Mouse (Mus musculus) granulocyte monocyte progenitor cell, adult 5-6 weeks (primary cell): ENCODE measurements around the gene Gfm1. TPM values are rescaled to one million over a fixed set of nuclear protein-coding genes. Genes with fewer than 3 reads are reported as not detected.

Source experiments
- ATAC-seq: replicated peaks from 2 replicates; pipeline ENCODE4 v1.8.0; 2016; ENCODE audit warnings: mild to moderate bottlenecking, moderate TSS enrichment, inconsistent platforms; ENCODE audit not compliant: poor library complexity, severe bottlenecking
- total RNA-seq, 2 experiments: library from RNA; stranded (forward) in 1 of 2; stranded (reverse) in 1 of 2; fragments of 200-712, 200-1000 nt in 1 of 2; fragments of >200 nt in 1 of 2; fragmentation: Nextera tagmentation in 1 of 2; gene quantifications; 2 replicates each; pipeline ENCODE4 v1.2.3; 2014 to 2017

The Gfm1 gene
- 34.3 and 44.6 TPM in 2 replicates for total RNA-seq (2014; fragmentation: Nextera tagmentation)
- 59.4 and 108 TPM in 2 replicates for total RNA-seq (2017)

- peak; percentile 98 for ATAC-seq
Measured at GRCm38 (mm10) chr3:67429999-67430380, at the start of gene Gfm1. Gfm1 (plus strand) TSS chr3:67430096.

GRCm38 (mm10) chr3:67429338-67429998 lies 428 bp upstream of the Gfm1 start:
- peak; percentile 10 for ATAC-seq

DNA sequence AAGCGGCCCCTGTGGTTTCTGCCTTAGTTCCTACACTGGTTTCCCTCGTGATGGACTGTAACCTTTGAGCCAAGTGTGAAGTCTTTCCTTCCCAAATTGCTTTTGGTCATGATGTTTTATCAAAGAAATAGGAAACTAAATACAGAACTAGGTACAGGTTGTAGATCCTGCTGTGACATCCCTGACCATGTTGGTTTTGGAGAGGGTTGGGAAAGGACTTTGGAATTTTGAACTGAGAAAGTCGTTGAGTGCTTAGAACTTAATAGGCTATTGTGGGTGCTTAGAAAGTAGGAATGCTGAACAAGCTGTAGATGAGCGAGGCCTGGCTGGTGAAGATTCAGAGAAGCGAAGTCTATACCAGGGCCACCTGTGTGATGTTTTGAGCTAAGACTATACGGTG lies 4.1 kb downstream of the Gfm1 start:
- no peak for ATAC-seq

DNA sequence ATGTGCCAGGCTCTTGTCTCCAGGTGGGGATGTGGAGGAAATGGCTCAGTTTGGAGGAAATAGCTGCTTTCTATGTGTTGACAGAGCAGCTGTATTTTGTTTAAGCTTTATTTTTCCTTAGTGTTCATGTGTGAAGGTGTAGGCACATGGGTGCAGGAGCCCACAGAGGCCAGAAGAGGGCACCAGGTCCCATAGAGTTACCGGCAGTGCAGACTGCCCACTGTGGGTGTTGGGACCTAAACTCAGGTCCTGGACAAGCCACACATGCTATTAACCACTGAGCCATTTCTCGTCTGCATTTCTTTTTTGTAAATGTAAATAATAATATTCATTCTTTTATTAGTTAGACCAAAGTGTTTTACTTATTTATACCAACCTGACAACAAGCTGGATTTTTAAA lies 17.2 kb downstream of the Gfm1 start:
- ATAC-seq = peak; percentile 56

DNA sequence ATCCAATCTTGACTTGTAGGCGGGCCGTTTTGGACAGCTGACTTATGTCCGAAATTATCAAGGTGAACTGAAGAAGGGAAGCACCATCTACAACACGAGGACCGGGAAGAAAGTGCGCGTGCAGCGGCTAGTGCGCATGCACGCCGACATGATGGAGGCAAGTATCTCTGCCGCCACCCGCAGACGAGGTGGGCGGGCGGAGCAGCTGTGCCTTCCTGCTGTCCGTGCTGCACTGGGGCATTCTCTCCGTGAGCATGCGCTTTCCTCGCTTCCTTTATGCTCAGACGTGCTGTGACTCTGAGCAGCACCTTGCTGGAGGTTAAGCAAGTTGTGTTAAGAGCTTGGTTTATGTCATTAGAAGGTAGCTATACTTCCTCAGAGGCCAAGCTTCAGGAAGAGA lies 19.8 kb downstream of the Gfm1 start:
- no peak for ATAC-seq

DNA sequence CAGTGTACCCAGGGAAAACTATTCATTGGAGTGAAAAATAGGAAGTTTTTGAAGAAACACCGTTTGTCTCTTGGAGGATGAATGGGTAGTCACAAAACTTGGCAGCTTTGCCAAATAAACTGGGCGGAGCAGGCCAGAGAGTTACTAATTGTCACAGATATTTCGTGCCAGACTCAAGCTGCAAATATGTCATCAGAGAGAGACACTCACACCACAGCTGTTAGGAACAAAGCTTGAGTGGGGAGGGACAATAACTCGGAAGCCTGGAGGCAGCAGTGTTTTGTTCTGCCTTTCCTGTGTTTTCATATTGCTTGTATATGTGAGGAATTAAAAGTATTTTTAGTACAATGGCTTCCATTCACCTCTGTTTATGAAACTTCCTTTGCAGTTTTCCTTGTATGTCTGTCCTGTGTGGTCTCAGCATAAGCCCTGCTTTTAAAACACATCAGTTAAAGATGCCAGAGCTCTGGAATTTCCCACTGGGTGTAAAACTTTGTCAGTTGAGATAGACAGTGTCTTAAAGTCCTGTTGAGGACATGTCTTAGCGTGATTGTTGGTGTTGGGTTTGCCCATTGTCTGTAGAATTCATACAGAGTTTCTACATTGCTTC lies 20.8 kb downstream of the Gfm1 start:
- no peak for ATAC-seq

- ATAC-seq = no peak
Measured at GRCm38 (mm10) chr3:67459881-67460280, 30.0 kb downstream of the Gfm1 start.

GRCm38 (mm10) chr3:67462015-67462414 lies 32.1 kb downstream of the Gfm1 start:
- no peak for ATAC-seq

- ATAC-seq = no peak
Measured at GRCm38 (mm10) chr3:67462578-67462977, 32.7 kb downstream of the Gfm1 start.

DNA sequence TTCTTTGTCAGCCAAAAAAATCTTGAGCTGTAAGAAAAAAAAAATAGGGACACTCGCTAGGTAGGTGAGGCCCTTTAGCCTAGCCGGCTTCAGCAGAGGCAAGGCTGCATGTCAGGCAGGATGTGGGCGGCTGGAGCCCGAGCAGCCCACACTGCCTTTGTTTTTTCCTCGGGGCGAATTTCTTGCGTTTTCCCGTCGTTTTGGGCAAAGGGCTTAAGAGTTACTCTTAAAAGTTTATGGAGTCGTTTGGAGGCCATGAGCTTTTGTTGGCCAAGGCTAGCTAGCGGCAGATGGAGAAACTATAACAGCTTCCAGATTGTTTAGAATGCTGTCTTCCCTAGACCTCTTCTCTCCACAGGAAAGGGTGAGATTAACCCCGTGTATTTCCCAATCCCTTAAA lies 33.1 kb downstream of the Gfm1 start:
- no peak; the same call in none of the 2 replicates for ATAC-seq

- ATAC-seq = peak; percentile 95
Measured at GRCm38 (mm10) chr3:67463450-67464372, 33.8 kb downstream of the Gfm1 start, which contains the start of gene Lxn. Lxn (minus strand) TSS chr3:67463926.

DNA sequence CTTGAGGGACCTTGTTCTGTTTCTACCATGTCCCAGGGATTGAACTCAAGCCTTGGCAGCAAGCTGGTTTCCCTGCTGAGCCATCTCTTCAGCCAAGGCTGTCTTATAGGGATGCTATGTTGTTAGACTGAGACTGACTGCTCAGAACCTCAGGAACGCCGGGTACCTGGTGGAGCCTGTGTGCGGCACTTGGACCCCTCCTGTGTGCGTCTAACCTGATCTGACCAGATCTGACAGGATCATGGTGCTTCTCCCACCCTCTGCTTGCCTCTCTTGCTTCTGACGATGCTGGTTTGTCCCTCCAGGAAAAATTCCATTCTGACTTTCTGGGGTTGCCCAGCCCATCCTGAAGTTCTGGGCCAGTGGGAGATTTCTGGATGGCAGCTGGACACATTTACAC lies 36.7 kb downstream of the Gfm1 start:
- ATAC-seq = no peak

DNA sequence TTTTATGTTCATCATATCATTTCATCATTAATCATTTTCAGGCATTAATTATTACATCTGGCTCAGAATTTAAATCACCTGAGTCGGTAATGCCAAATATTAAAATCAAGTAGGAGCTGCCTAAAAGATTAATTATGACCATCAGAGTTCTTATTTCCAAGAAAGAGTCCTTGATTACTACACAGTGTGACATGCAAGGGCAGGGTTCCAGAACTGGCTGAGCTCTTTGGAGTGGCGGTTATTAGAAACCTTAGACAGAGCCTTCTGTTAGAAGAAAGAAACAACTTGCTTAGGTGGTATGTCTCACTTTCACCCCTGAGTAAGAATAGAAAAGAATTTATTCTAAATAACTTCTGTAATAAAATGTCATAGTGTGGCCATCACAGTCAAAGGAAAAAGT lies 37.4 kb downstream of the Gfm1 start:
- ATAC-seq = no peak

DNA sequence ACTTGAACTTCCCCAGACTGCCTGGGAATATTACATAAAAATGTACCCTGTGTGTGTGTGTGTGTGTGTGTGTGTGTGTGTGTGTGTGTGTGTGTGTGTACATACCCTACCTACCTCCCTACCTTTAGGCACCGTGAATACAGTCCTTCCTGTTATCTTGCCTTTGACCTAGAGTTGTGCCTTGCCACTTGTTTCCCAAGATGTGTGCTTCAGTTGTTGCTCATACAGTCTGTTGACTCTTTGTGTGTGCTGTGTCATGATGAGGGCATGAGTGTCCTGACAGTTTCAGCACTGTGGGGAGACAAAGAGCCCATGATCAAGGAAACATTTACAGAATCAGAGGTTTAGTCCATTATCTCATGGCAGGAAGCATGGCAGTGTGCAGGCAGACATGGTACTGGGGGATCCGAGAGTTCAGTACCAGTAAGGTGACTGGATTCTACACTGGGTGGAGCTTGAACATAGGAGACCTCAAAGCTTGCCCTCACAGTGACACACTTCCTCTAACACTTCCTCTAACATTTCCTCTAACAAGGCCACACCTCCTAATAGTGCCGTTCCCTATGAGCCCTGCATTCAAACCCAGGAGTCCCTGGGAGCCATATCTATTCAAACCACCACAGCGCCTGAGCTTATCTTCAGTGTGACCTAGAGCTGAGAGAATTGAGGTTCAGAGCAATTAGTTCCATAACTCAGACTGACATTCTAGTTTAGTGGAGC lies 41.7 kb downstream of the Gfm1 start:
- peak; percentile 27; the same call in 1 of the 2 replicates for ATAC-seq

- ATAC-seq = no peak
Measured at GRCm38 (mm10) chr3:67473438-67473837, 43.5 kb downstream of the Gfm1 start.

DNA sequence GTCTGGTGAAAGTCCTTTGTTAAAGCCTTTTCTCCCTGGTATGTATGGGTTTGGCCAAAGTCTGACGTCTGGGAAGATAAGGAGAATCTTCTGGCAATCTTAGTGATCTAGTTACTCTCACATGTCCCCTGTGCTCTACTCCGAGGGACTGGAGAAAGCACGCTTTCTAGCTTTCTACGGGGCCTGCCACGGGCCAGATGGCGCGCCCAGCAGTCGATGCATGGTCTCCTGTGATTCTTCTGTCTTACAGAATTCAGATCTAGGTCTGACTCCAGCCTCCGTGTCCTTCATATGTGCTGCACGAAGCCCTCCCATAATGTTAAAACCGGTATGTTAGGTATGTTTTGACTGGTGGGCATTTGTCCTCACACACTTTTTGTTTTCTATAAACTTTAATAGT lies 49.9 kb downstream of the Gfm1 start:
- ATAC-seq = no peak

GRCm38 (mm10) chr3:67482400-67482799 lies 52.5 kb downstream of the Gfm1 start:
- no peak for ATAC-seq

GRCm38 (mm10) chr3:67485233-67485632 lies 55.3 kb downstream of the Gfm1 start:
- ATAC-seq = no peak

DNA sequence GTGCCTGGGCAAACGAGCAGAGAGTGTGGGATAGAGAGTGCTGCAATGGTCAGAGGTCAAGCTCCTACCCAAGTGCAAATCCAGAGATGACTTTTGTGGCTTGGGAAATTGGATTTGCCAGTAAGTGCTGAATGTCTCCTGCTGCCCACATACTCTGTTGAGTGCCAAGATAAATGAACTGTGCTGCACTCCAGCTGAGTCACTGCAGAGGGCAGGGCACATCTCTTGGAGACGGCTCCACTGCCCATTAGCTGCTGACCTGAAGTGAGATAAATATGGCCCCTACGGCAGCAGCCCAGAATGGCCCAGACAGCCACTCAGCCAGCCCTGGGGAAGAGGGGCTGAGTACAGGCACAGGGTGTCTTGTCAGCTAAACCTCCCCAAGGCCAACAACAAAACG lies 60.3 kb downstream of the Gfm1 start:
- ATAC-seq = no peak

DNA sequence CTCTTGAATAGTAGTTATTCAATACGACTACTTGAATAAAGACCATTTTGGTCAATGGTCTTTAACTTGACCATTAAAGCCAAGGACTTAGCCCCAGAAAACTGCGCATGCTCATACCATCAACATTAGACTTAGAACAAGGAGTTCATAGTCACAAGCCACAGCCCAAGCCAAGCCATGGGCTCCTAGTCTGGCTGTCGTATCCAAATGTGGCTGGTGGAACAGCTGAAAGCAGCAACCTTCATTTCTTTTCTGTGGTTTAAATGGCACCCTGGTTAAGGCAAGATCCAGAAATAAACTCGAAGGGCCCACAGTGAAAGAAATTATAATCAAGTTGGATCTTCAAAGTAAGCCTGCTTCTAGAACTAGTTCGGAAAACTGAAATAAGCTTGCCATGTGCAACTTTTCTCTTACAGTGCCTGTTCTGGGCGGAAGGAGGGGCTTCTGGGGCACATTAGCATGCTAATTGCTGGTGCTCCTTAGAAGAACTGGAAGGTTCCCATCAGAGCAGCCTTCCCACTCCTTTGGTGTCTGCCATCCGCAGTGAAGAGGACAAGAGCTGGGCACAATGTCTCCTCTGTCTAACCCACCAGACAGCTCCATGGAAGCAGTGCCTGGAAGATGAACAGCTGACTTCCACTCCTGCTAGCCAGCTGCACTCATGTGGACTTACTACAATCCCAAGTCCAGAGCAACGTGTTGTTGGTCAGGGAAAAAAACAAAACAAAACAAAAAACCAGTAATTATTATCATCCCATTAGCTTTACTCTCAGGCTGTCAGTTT lies 62.4 kb downstream of the Gfm1 start:
- ATAC-seq = no peak
